Mouse (Mus musculus): ENCODE data around the gene Kirrel2. TPM values are rescaled to one million over a fixed set of nuclear protein-coding genes. Genes with fewer than 3 reads are reported as not detected.

The Kirrel2 gene
- polyA plus RNA-seq, 1 experiment from 2014 or later, result 0.49 TPM

GRCm38 (mm10) chr7:30474999-30475398 lies 17.5 kb upstream of the Kirrel2 start:
- Histone ChIP-seq H3K9ac (no peak overlapping the region), H3K4me3 (no peak overlapping the region), H3K27ac (replicated peaks) (no peak overlapping the region), H3K27me3 (replicated peaks) (peaks cover 24% of the 10 kb centered on the region), H3K36me3 (no peaks in the 10 kb centered on the region), H3K4me2 (no peak overlapping the region), H3K9me3 (0 out of 2 replicates have a peak, but pooled peaks cover 5% of the 10 kb centered on the region), H3K4me1 (no peaks in the 10 kb centered on the region)
- 60% methylated on average over 4 of the region's 4 CpGs for WGBS
- ATAC-seq (ENCODE audit: extremely low read depth, insufficient number of reproducible peaks, low FRiP score, low TSS enrichment), result no peak

- Histone ChIP-seq H3K9me3 (0 out of 2 replicates have a peak, but pooled peaks cover 5% of the 10 kb centered on the region), H3K4me2 (no peak overlapping the region), H3K36me3 (no peaks in the 10 kb centered on the region), H3K27me3 (replicated peaks) (peaks cover 31% of the 10 kb centered on the region), H3K4me1 (peaks cover 1% of the 10 kb centered on the region; the same call in 1 of the 2 replicates), H3K9ac (no peak overlapping the region), H3K27ac (replicated peaks) (no peak overlapping the region), H3K4me3 (no peak overlapping the region)
- 41% methylated on average over 5 of the region's 5 CpGs for WGBS
- no peak for ATAC-seq (ENCODE audit: extremely low read depth, insufficient number of reproducible peaks, low FRiP score, low TSS enrichment)
Observed at GRCm38 (mm10) chr7:30472411-30472810, 14.9 kb upstream of the Kirrel2 start.

- H3K9me3 ChIP-seq, result no peaks in the 10 kb centered on the region
- no peak overlapping the region for H3K9ac ChIP-seq
- peaks cover 5% of the 10 kb centered on the region; the same call in 1 of the 2 replicates for H3K4me1 ChIP-seq
- peaks cover 96% of the 10 kb centered on the region for H3K27me3 ChIP-seq (replicated peaks)
- no peak overlapping the region for H3K4me2 ChIP-seq
- ATAC-seq (ENCODE audit: extremely low read depth, insufficient number of reproducible peaks, low FRiP score, low TSS enrichment), result no peak
- no peak overlapping the region for H3K27ac ChIP-seq (replicated peaks)
- 11% methylated on average over 6 of the region's 6 CpGs for WGBS
- H3K4me3 ChIP-seq, result no peak overlapping the region
- no peaks in the 10 kb centered on the region for H3K36me3 ChIP-seq
Observed at GRCm38 (mm10) chr7:30464816-30465300, 7.4 kb upstream of the Kirrel2 start.

GRCm38 (mm10) chr7:30463996-30464395 lies 6.5 kb upstream of the Kirrel2 start:
- WGBS, result 21% methylated on average over 4 of the region's 4 CpGs
- Histone ChIP-seq H3K36me3 (no peaks in the 10 kb centered on the region), H3K27me3 (replicated peaks) (peaks cover 97% of the 10 kb centered on the region), H3K4me1 (peaks cover 5% of the 10 kb centered on the region; the same call in 1 of the 2 replicates), H3K4me3 (no peak overlapping the region), H3K4me2 (no peak overlapping the region), H3K9me3 (no peaks in the 10 kb centered on the region), H3K27ac (replicated peaks) (no peak overlapping the region), H3K9ac (no peak overlapping the region)
- ATAC-seq (ENCODE audit: extremely low read depth, insufficient number of reproducible peaks, low FRiP score, low TSS enrichment), result no peak

DNA sequence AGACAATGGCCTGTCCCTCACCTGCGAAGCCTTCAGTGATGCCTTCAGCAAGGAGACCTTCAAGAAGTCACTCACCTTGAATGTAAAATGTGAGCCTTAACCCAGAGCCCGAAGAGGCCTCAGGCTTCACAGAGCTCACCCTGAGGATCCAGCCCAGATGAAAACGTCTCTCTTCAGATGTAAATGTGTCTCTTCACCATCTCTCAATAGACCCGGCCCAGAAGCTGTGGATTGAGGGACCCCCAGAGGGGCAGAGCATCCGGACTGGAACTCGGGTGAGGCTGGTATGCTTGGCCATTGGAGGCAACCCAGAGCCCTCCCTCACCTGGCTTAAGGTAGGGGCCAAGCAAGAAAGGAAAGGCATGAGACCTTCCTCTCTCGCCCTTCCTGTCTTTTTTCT lies 6.1 kb upstream of the Kirrel2 start:
- H3K4me1 ChIP-seq, result peaks cover 5% of the 10 kb centered on the region; the same call in 1 of the 2 replicates
- no peak overlapping the region for H3K4me2 ChIP-seq
- H3K27me3 ChIP-seq (replicated peaks), result peaks cover 100% of the 10 kb centered on the region
- no peak overlapping the region for H3K9ac ChIP-seq
- no peaks in the 10 kb centered on the region for H3K9me3 ChIP-seq
- WGBS, result 31% methylated on average over 7 of the region's 7 CpGs
- no peak overlapping the region for H3K27ac ChIP-seq (replicated peaks)
- no peak overlapping the region for H3K4me3 ChIP-seq
- H3K36me3 ChIP-seq, result no peaks in the 10 kb centered on the region
- no peak for ATAC-seq (ENCODE audit: extremely low read depth, insufficient number of reproducible peaks, low FRiP score, low TSS enrichment)

- ATAC-seq (ENCODE audit: extremely low read depth, insufficient number of reproducible peaks, low FRiP score, low TSS enrichment), result no peak
Observed at GRCm38 (mm10) chr7:30459484-30459883, 2.0 kb upstream of the Kirrel2 start.

GRCm38 (mm10) chr7:30456911-30457628 lies 420 bp downstream of the Kirrel2 start:
- under 1% methylated on average over 31 of the region's 31 CpGs for WGBS
- no peak for ATAC-seq (ENCODE audit: extremely low read depth, insufficient number of reproducible peaks, low FRiP score, low TSS enrichment)
- peaks cover 100% of the 10 kb centered on the region for H3K27me3 ChIP-seq (replicated peaks)
- H3K27ac ChIP-seq (replicated peaks), result no peak overlapping the region
- H3K36me3 ChIP-seq, result no peaks in the 10 kb centered on the region
- no peak overlapping the region for H3K9ac ChIP-seq
- peak overlapping the region; percentile 27 for H3K4me3 ChIP-seq
- H3K9me3 ChIP-seq, result no peaks in the 10 kb centered on the region
- H3K4me1 ChIP-seq, result peaks cover 17% of the 10 kb centered on the region
- H3K4me2 ChIP-seq, result peak overlapping the region; percentile 46

More at GRCm38 (mm10) chr7:30459484-30459883, 2.0 kb upstream of the Kirrel2 start:
- Histone ChIP-seq H3K4me2 (no peak overlapping the region), H3K9me3 (no peaks in the 10 kb centered on the region), H3K9ac (no peak overlapping the region), H3K4me1 (peaks cover 13% of the 10 kb centered on the region), H3K27me3 (replicated peaks) (peaks cover 100% of the 10 kb centered on the region), H3K4me3 (no peak overlapping the region), H3K36me3 (no peaks in the 10 kb centered on the region), H3K27ac (replicated peaks) (no peak overlapping the region)
- 28% methylated on average over 6 of the region's 6 CpGs for WGBS

- Histone ChIP-seq H3K27ac (replicated peaks) (no peak overlapping the region), H3K4me2 (peak overlapping the region; percentile 46), H3K4me3 (peak overlapping the region; percentile 27), H3K9me3 (no peaks in the 10 kb centered on the region), H3K9ac (no peak overlapping the region), H3K36me3 (no peaks in the 10 kb centered on the region), H3K27me3 (replicated peaks) (peaks cover 100% of the 10 kb centered on the region), H3K4me1 (peaks cover 17% of the 10 kb centered on the region)
- no peak for ATAC-seq (ENCODE audit: extremely low read depth, insufficient number of reproducible peaks, low FRiP score, low TSS enrichment)
- WGBS, result 2% methylated on average over 9 of the region's 9 CpGs
Observed at GRCm38 (mm10) chr7:30456487-30456886, 1.0 kb downstream of the Kirrel2 start.

- ATAC-seq (ENCODE audit: extremely low read depth, insufficient number of reproducible peaks, low FRiP score, low TSS enrichment), result no peak
- H3K9ac ChIP-seq, result no peak overlapping the region
- no peak overlapping the region for H3K27ac ChIP-seq (replicated peaks)
- H3K36me3 ChIP-seq, result no peaks in the 10 kb centered on the region
- H3K4me3 ChIP-seq, result peak overlapping the region; percentile 26
- H3K4me2 ChIP-seq, result 0 out of 2 replicates have a peak overlapping the region, but pooled peaks have one; percentile 39
- H3K9me3 ChIP-seq, result no peaks in the 10 kb centered on the region
- peaks cover 98% of the 10 kb centered on the region for H3K27me3 ChIP-seq (replicated peaks)
- peaks cover 17% of the 10 kb centered on the region for H3K4me1 ChIP-seq
- 17% methylated on average over 6 of the region's 6 CpGs for WGBS
Observed at GRCm38 (mm10) chr7:30454259-30454658, 3.2 kb downstream of the Kirrel2 start.

DNA sequence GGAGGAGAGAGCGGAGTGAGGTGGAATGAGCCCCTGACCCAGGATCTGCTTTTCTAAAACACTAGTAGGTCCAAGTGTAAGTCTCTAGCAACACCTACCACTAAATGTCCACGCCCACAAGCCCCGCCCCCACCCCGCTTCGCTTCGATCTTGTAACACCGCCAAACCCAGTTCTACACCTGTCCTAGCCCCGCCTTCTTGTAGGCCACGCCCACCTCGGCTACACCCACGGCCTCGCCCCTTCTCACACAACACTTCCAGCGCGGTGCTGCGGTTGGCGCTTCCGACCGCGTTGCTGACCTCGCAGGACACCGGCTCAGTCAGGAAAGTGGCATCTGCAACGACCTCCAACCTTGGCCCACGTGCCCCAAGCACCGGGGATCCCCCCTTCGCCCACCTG lies 3.7 kb downstream of the Kirrel2 start:
- H3K9me3 ChIP-seq, result no peaks in the 10 kb centered on the region
- peak overlapping the region; percentile 39 for H3K4me2 ChIP-seq
- H3K27ac ChIP-seq (replicated peaks), result no peak overlapping the region
- H3K36me3 ChIP-seq, result no peaks in the 10 kb centered on the region
- 3% methylated on average over 25 of the region's 25 CpGs for WGBS
- ATAC-seq (ENCODE audit: extremely low read depth, insufficient number of reproducible peaks, low FRiP score, low TSS enrichment), result no peak
- H3K27me3 ChIP-seq (replicated peaks), result peaks cover 93% of the 10 kb centered on the region
- peaks cover 17% of the 10 kb centered on the region for H3K4me1 ChIP-seq
- peak overlapping the region; percentile 26 for H3K4me3 ChIP-seq
- no peak overlapping the region for H3K9ac ChIP-seq

- ATAC-seq (ENCODE audit: extremely low read depth, insufficient number of reproducible peaks, low FRiP score, low TSS enrichment), result no peak
- Histone ChIP-seq H3K27me3 (replicated peaks) (peaks cover 89% of the 10 kb centered on the region), H3K4me2 (peak overlapping the region; percentile 39; the same call in 1 of the 2 replicates), H3K4me3 (no peak overlapping the region), H3K9me3 (no peaks in the 10 kb centered on the region), H3K9ac (no peak overlapping the region), H3K27ac (replicated peaks) (no peak overlapping the region), H3K36me3 (no peaks in the 10 kb centered on the region), H3K4me1 (peaks cover 17% of the 10 kb centered on the region)
- WGBS, result 23% methylated on average over 24 of the region's 25 CpGs
Observed at GRCm38 (mm10) chr7:30453327-30453726, 4.2 kb downstream of the Kirrel2 start.

DNA sequence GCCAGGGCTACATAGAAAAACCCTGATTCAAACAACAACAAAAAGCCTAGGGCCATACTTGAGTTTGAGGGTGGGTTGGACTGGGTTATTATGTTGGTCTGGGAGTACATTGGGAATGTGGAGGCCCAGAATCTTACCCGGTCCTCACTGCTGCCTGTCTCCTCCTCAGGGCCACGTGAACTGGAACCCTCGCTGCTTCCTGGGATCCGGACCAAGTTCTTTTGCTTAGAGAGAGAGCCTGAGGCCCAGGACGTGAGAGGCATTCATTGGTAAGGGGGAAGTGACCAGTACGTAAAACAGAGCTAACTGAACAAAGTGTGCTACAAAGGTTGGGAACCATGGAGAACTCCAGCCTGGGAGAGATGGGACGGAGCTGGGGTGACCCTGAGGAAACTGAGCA lies 7.2 kb downstream of the Kirrel2 start:
- H3K4me1 ChIP-seq, result peaks cover 7% of the 10 kb centered on the region
- H3K9me3 ChIP-seq, result no peaks in the 10 kb centered on the region
- no peak overlapping the region for H3K9ac ChIP-seq
- H3K4me3 ChIP-seq, result no peak overlapping the region
- peaks cover 74% of the 10 kb centered on the region for H3K27me3 ChIP-seq (replicated peaks)
- no peaks in the 10 kb centered on the region for H3K36me3 ChIP-seq
- WGBS, result 63% methylated on average over 7 of the region's 7 CpGs
- H3K4me2 ChIP-seq, result no peak overlapping the region
- no peak overlapping the region for H3K27ac ChIP-seq (replicated peaks)
- no peak for ATAC-seq (ENCODE audit: extremely low read depth, insufficient number of reproducible peaks, low FRiP score, low TSS enrichment)

All from heart, embryonic 13.5 days (tissue).